Mouse (Mus musculus): ENCODE measurements around the gene Synj1.

Gene Synj1

GRCm38 (mm10) chr16:90893792-90894191, 117.3 kb downstream of the Synj1 start:
- intact Hi-C loops (cut with DNase I) = no loop called here

DNA sequence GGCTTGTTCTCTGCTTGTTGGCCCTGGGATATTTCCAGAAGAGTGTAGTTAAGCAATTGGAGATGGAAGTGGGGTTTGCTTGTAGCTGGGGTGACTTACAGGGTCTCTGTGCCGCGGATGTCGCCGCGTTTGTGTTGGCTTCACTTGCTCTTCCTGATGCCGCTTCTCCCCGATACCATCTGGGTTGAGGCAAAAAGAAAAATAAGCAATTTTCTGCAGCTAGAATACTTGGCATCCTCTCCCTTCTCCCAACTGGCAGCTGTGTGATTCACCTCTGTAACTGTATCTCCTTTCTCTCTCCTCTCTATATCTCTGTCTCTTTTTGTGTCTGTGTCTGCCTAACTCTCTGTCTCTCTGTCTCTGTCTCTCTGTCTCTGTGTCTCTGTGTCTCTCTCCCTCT, 118.1 kb downstream of the Synj1 start:
- intact Hi-C loops (cut with DNase I) = no loop called here

DNA sequence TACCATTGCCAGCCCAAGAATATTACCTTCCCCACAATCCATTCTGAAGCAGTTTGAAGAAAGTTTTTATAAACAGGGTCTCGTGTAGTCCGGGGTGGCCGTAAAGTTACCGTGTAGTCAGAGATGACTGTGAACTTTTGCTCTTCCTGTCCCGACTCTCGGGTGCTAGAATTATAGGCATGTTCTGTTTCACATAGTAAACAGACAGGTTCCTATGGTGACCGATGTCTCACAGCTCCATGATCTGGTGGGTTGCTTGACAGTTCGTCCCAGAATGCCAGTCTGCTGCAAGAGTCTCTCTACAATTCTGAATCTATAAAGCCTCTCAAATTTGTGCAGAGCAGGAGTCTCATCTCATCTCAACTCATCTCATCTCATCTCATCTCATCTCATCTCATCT, 119.0 kb downstream of the Synj1 start:
- intact Hi-C loops (cut with DNase I) = no loop called here

GRCm38 (mm10) chr16:90891601-90892000, 119.5 kb downstream of the Synj1 start:
- intact Hi-C loops (cut with DNase I) = no loop called here

GRCm38 (mm10) chr16:90890683-90891082, 120.4 kb downstream of the Synj1 start:
- intact Hi-C loops (cut with DNase I) = no loop called here

Small RNA genes lying within 50 kb of the gene (microRNA-seq; reads per million reads assigned to microRNA genes)
- 0 reads per million in 2 experiments for gene Gm22933
